Mouse (Mus musculus) CD4-positive, CD25-positive, alpha-beta regulatory T cell, adult 2 months (primary cell): ENCODE results near the gene Prpf8.
"Not testable (repeated sequence)": the region's sequence is repeated elsewhere in the genome, so short reads cannot be mapped to it uniquely, and the experiment has no call there.

ENCODE experiments used
- DNase-seq: peaks from one replicate; pipeline ENCODE4 v3.0.0-alpha.2; 2012; ENCODE audit warnings: low read depth, low spot score

Prpf8 gene

DNA sequence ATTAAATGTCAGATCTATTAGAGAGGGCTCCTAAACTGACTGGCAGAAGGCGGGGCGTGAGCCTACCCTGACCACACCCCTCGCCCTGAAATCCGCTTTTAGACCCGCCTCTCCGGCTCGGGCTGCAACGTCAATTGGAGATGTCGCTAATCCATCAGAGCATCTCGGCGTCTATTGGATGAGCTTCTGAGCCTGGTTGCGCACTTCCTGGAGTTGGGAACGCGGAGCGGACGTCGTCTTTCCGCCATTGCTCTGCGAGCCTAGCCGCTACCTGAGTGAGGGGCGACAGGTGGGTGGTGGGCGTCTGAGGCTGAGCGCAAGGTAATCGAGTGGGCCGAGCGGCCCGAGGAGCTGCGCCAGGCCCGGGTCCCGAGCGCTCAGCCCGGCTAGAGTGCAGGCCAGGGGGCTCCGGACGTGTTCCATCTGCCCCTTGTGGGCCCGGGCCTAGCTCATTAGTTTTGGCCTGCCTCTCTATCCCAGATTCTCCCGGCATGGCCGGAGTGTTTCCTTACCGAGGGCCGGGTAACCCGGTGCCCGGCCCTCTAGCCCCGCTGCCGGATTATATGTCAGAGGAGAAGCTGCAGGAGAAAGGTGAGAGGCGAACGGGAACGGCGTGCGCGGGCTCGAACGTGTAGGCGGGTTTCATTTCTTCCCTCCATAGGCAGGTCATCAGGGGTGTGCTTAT lies at the start of gene Prpf8:
Gene Prpf8 (plus strand): TSS at position 216 of the 685 bp plus-strand sequence.
- DNase-seq = peak; percentile 97

DNA sequence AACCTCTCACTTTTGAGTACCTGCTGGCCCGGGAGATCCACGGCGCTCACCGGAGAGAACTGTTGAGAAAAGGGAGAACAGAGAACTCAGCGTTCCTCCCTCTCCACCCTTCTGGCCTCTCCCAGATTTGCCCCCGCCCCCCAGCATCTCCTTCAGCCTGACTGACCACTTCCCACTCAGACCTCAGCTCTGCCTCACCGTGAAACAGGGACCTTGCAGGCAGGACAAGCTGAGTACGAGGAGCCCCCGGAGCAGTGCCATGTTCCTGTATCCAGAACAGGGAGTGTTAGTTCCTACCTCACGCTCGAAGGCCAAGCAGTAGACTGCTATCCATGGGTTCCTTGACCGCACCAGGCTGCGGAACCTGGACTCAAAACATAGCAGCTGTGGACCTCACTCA lies 48.4 kb upstream of the Prpf8 start:
- no peak for DNase-seq

DNA sequence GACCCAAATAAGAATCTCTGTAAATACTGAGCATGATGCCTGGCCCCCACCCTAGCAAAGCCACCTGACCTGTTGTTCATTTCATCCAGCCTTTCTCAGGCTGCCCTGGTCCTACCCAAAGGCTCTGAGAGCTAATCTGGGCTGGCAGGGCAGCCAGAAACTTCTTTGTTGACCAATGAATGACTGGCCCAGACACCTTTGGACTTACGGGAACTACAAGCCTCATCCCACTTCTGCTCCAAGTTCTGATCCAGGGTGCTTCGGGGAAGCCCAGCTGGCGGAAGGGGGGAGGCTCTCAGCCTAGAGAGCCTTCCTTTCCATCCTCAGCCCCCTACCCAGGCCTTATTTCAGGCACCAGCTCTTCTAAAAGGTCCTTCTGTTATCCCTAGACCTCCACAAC lies 47.8 kb upstream of the Prpf8 start:
- no peak for DNase-seq

DNA sequence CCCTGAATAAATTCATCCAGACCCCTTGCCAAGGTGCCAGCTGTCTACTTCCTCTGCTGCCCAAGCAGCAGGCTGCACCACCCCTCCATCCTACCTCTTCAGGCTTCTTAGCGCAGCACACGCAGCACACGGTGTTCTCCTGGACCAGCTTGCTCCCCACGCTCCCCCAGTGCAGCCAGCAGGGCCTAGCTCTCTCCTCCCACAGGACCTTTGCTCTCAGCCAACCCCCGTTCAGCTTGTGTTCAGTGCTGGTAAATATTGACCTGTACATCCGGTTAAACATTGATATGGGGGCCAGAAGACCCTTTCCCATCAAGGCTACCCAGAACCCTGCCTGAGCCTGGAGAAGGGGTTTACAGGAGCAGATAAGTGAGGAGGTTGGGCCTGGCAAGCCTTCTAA lies 47.3 kb upstream of the Prpf8 start, which contains the start of gene Serpinf2:
Gene Serpinf2 (minus strand): TSS at position 229 of the 400 bp plus-strand sequence.
- DNase-seq = no peak

DNA sequence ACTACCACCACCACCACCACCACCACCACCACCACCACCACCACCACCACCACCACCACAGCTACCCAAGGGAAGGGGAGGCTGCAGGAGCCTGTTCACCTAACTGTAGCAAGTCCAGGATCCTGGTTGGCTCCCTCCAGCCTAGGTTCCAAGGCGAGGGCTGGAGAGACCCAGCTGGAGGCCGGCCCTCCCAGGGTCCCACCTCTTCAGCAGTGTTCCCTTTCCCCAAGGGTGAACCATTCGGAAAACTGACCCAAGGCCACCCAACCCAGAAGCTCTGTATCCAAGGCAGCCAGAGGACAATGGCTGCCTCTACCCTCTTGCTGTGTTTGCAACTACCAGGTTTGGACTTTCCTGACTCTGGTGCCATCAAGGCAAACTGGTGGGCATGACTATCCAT lies 46.7 kb upstream of the Prpf8 start:
- DNase-seq = no peak

DNA sequence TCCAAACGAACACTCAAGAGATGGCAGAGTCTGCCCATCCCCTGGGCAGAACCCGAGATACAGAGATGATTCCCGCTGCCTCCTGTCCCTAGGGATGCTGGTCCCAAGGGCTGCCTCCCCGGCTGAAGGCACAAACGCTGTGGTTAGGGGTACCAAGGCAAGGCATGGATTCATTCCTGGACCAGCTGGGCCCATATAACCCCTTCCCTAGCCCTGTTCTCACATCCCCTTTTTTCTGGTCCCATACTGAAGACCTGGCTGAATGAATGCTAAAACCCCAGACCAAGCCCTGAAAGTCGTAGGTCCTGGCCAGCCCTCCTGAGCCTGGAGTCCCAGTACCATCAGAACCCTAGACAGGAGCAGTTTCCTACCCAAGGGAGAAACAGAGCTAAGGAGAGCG lies 45.6 kb upstream of the Prpf8 start:
- DNase-seq = no peak

DNA sequence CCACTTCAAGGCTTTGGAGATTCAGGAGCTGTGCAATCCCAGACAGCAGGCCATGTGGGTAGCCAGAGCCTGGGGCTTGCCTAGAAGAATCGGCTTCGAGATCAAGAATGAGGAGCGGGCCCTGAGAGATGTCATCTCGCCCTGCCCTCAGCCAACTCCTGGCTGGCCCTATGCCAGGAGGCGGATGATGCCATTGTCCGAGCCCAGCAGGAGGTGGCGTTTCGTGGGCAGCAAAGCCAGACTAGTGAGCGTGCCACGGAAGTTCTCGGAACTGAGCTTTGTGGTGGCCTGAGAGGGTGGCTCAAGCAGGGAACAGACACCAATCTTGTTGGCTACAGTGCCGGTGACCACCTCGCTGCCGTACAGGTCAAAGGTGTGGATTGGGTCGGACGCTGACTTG lies 45.0 kb upstream of the Prpf8 start:
- no peak for DNase-seq

DNA sequence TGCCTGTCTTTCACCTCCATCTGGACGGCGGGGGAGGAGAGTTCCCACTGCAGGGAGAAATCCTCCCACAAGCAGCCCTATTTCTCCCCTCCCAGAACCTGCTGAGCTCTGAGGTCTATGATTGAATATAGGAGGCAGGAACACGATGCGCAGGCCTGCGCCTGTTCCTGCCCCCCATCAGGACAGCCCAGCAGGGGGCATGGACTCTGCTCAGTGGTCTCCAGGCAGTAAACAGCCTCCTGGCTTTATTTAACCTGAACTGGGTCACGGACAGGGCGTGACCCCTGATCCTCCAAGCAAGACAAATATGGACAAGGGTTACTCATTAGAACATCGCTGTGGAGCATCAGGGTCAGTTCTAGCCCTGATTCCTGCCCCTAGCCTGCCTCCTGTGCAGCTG lies 42.9 kb upstream of the Prpf8 start:
- no peak for DNase-seq

DNA sequence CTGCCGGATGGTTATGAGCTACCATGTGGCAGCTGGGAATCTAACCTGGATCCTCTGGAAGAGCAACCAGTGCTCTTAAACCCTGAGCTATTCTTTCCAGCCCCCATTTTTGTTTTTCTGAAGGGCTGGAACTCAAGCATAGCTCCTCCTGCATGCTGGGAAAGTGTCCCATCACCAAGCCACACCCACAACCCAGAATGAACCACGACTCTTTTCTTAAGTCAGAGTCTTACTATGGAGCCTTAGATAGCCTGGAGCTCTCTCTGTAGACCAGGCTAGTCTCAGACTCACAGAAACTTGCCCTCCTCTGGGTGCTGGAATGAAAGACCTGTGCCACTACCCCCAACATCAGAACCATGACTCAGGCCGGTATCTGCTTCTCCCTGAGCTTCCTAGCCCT lies 38.0 kb upstream of the Prpf8 start:
- DNase-seq = no peak

DNA sequence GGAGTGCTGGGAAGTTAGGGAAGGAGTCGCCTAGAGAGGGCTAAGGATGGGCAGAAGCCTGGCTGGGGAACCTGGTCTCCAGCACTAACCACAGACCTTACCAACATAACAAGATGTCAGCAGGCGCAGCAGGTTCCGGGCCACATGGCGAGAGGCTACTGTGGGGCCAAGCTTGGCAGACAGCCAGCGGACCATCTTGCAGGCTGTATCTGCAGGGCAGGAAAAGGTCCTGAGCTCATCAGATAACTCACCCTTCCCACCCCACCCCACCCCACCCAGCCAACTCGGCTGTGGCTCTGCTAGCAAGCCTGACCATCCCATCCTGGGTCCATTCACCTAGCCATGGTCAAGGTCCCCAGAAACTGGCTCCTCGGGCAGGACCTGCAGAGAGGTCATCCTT lies 36.9 kb upstream of the Prpf8 start:
- no peak for DNase-seq

DNA sequence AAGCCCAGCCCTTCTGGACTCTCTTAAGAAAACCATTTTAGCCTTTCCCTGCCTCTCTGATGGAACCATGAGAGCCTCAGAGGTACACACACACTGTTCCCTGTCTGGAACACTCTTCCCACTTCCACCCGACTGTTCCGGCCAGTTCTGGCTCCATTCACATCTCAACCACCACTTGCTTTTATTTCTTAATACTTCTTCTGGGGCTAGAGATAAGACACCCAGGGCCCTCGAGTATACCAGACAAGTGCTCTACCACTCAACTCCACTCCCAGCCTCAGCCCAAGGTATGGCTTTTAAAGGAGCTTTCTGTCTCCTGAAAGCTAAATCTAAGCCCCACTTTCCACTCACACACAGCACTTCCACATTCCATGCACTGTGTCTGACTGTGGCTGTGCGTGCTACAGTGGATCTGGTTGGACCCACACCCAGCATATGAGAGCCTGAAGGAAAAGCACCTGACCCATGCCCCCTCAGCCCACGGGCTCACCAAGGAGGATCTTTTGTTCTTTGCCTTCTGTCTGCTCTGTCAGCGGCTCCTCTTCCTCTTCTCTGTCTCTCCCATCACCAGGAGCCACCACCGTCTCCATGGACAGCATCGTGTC lies 36.2 kb upstream of the Prpf8 start:
- no peak for DNase-seq

DNA sequence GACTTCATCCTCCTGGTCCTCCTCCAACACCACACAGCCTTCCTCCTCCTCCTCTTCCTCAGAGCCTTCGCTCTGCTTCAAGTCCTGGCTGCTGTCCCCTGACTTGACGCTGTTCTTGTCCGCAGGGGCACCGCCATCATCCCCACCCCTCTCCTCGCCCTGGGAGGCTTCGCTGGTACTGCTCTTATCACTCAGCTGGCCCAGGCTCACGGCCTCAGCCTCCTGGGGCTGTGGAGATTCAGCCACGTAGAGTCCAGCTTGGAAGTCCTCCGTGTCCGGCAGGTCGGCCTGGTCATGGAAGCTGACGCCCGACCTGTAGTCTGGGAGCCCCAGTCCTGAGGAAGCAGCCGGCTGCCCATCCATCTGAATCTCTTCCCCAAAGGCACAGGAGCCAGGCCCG lies 35.7 kb upstream of the Prpf8 start:
- no peak for DNase-seq

DNA sequence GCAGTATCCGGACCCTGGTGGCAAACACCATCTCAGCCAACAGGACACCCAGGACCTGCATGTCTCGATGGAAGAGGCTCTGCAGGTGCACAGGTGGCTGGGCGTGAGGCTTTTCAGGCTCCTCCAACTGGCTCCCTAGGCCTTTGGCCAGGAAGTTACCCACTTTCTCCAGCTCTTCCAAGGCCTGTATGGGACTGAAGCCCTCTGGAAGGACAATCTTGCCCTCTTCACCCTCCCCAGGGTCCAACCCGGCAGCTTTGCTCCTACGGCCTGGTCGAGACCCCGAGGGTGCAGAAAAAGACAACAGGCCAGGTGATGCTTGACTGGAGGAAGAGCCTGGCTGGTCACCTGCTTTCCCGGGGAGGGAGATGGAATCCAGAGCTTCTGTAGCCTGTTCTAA lies 34.5 kb upstream of the Prpf8 start:
- no peak for DNase-seq

DNA sequence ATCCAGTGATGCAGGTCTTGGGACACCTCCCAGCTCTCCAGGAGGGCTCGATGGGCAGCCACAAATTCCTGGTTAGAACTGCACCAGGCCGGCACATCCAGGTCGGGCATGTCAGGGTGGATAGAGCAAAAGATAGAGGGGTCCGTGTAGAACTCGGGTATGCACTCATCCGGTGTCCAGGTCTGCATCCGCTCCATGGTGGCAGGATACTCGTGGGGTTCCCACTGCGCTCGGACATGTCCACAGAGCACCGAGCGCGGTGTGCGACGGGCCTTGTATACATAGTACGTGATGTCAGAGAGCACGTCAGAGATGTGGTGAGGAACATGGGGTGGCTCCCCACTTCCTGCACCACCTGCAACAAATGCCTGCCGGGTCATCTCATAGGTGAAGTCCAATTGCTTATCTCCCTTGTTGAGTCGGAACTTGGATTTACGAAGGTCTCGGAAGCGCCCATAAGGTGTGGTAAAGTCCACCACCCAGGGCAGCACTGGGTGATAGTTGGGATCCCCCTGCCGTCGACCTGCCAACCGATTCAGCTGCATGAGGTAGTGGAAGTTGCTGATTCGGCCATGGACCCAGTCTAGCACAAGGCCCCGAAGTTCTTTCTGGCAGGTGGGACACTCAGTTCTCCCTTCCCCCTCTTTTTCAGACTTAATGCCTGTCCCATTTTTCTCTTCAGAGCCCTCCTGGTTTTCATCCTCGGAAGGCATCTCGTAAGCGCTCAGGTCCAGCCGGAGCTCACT lies 33.6 kb upstream of the Prpf8 start:
- no peak for DNase-seq

DNA sequence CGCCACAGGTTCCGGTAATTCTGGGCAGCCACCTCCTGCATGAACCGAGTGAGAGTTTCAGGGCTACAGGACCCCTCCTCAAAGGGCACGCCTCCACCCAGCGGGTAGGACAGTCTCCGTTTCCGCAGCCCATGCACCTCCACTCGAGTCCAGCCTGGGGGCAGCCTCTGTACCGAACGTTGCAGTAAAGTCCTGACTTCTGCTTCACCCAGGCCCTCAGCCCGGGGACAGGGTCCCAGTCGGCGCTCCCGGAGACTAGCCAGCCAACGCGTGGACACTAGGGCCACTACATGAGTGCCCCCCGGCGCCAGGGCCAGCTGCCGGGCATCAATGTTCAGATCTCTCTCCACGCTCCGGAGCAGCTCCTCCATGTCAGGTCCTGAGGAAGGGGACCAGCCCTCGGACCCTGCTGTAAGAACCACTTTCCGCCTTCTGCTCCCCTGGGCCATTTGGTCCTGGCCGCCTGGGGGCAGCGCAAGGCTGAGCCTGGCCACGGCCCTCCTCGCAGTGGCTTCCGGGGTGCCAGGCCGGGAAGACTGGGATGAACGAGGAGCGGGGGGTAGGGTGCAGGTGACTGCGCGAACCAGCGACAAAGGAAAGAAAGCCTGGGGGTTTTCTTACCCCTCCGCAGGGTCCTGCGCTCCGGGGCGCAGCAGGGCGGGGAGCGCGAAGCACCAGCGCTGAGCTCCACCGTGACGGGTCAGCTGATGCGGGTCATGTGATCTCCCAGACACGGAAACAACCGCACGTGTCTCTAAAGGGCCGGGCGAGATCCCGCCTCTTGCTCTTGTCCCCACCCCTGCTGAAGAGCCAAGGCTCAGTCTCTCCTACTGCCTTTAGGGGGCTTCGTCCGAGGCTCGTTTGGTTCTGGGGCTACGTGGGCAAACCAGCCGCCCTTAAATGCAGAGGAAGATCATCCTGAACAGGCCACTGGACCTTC lies 32.4 kb upstream of the Prpf8 start, which contains the start of gene Wdr81:
Gene Wdr81 (minus strand): TSS at position 727 of the 940 bp plus-strand sequence.
- DNase-seq = peak; percentile 92

DNA sequence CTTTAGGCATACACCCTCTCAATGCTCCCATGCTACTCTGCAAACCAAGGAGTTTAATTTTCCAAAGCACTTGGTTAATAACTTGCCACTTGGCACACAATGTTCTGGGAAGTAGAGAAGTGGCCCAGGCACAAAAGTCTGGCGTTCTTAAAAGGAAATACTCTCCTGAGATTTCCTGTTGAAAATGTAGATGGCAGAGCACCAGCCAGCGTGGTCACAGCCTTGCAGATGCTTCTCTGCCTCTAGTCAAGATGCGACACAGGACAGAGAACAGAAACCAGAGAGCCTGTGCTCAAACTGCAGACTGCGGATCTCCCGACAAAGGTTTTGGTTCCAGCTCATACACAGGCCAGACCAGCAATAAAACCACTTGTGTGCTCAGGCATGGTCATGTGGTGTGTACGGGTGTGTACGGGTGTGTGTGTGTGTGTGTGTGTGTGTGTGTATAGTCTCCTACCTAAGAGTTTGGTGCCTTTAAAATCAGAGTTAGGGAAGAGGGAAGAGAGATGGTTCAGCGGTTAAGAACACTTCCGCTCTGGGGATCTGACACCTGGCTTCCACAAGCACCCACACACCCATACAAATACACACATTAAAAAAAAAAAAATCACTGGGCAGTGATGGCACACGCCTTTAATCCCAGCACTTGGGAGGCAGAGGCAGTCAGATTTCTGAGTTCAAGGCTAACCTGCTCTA lies 31.4 kb upstream of the Prpf8 start:
- peak; percentile 40 for DNase-seq

DNA sequence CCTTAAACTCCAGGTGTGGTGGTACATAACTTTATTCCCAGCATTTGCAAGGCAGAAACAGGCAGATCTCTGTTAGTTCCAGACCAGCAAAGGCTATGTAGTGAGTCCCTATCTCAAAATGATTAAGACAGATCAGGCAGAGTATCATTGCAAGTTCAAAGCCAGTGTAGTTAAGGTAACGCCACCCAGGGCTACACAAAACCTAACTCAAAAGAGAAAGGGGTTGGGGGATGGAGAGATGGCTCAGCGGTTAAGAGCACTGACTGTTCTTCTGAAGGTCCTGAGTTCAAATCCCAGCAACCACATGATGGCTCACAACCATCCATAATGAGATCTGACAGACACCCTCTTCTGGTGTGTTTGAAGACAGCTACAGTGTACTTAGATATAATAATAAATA lies 30.6 kb upstream of the Prpf8 start:
- DNase-seq = not testable (repeated sequence)

DNA sequence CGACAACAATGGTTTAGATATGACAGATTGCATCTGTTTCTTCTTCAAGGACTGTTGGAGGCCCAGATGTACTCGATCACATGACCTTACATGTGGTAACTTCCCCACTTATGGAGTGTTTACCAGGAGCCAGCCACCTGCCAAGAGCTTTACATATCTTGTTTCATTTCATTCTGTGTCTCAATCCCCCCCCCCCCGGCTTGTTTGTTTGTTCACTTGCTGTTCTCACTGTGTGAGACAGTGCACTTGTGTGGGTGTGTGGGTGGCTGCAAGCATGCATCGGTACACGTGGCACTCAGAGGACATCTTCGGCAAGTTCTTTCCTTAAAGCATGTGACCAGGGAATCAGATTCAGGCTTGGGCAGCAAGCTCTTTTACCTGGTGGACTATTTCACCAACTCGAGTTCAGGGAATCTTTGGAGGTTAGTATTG lies 30.2 kb upstream of the Prpf8 start:
- DNase-seq = no peak

DNA sequence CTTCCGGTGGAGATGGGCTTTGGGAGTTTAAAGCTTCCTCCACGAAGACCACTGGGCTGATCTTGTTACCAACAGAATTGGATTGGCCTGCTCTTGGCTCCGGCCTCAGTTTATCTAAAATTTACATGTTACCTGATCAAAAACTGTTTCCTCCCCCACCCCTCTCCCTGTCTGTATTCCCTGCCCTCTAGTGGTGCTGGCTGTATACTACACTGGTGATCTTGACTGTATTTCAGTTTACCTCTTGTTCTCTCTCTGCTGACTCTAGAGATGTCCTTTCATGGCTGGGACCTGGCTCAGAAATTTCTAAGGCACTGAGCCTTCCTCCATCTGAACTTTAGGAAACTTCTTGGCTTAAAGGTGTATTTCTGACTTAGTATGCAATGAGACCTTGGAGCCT lies 28.4 kb upstream of the Prpf8 start:
- DNase-seq = peak; percentile 77

DNA sequence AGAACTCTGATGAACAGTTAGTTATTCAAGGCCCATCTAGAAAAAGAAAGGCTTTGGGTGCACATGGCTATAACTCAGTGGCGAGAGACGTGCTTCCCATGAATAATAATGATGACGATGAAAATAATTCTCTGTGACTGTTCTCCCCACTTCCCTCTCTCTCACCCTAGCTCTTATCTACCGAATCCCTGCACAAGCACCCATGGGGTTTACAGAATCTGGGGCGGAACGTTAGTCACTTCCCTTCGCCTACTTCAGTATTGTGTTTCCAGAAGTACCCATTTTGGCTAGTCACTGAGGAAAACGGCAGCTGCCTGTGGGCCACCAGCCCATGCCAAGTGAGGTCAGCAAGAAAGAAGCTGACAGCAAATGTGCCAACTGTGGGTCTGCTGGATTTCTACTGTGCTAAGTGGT lies 28.0 kb upstream of the Prpf8 start:
- DNase-seq = no peak

DNA sequence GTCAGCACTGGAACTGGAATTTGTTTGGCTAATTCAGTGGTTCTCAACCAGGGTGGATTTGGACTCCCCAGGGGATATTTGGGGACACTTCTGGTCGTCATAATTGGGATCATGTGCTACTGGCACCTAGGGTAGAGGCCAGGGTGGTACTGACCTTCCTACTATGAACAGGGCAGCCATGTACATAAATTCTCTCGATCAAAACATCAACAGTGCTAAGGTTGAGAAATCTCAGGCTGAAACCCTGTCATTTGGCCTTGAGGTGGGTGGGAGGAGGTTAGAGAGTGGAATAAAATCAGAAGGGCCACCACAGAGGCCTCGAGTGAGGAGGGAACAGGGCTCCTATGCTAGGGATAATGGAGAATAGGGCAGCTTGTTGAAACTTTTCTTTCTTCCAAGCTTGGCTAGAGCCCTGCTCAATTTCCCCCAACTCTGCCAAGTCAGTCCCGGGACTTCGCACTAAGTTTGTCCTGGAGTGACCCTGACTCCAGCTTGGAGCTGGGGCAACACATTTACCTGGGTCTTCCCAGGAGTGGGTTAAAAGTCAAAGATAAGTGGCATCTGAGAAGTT lies 27.4 kb upstream of the Prpf8 start:
- DNase-seq = no peak
